Mouse (Mus musculus): ENCODE measurements at regions not wholly inside any gene's neighbourhood (a gene's known extent, or its start where the extent isn't known, plus 50 kb on each side); places are given as distances from the start of the nearest gene placed in this dataset.

- H3K4me1 ChIP-seq, result peaks cover 22% of the 10 kb centered on the region
- H3K4me3 ChIP-seq, result no peak overlapping the region
- H3K9ac ChIP-seq, result no peak overlapping the region
- no peaks in the 10 kb centered on the region for H3K9me3 ChIP-seq
- WGBS, result 12% methylated on average over 7 of the region's 8 CpGs
- H3K27ac ChIP-seq, result no peak overlapping the region
- peaks cover 46% of the 10 kb centered on the region for H3K27me3 ChIP-seq
- no peaks in the 10 kb centered on the region for H3K36me3 ChIP-seq
- H3K4me2 ChIP-seq, result peak overlapping the region; percentile 60
- ATAC-seq (ENCODE audit: insufficient number of reproducible peaks, insufficient read depth, low FRiP score, low TSS enrichment, low read depth), result no peak
Measured at GRCm38 (mm10) chr19:14891689-14892389, 294.0 kb upstream of the Tle4 start.

DNA sequence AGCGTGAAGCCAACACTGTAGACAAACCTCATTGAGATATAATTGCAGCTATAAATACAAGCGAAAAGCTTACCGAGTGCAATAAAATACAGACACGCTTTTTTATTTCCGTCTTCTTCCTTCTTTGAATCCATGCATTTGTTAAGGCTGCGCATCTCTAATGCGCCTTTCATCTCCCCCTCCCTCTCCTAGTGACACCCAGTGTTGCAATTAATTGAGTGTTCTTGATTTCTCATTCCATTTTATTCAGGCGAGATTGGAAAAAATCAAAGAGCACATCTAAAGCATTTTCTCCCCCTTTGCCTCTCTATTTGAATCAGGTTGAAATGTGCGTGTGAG lies 293.2 kb upstream of the Tle4 start:
- WGBS, result 1% methylated on average over 9 of the region's 9 CpGs
- peak overlapping the region; percentile 60 for H3K4me2 ChIP-seq
- no peaks in the 10 kb centered on the region for H3K36me3 ChIP-seq
- no peaks in the 10 kb centered on the region for H3K9me3 ChIP-seq
- H3K9ac ChIP-seq, result no peak overlapping the region
- peaks cover 25% of the 10 kb centered on the region for H3K4me1 ChIP-seq
- peaks cover 46% of the 10 kb centered on the region for H3K27me3 ChIP-seq
- no peak overlapping the region for H3K27ac ChIP-seq
- peak overlapping the region; percentile 32 for H3K4me3 ChIP-seq
- no peak for ATAC-seq (ENCODE audit: insufficient number of reproducible peaks, insufficient read depth, low FRiP score, low TSS enrichment, low read depth)

- Histone ChIP-seq H3K9me3 (no peaks in the 10 kb centered on the region), H3K4me2 (peak overlapping the region; percentile 60), H3K27ac (0 out of 2 replicates have a peak overlapping the region, but pooled peaks have one; percentile 39), H3K4me1 (peaks cover 25% of the 10 kb centered on the region), H3K4me3 (peak overlapping the region; percentile 32), H3K27me3 (peaks cover 46% of the 10 kb centered on the region), H3K9ac (no peak overlapping the region), H3K36me3 (no peaks in the 10 kb centered on the region)
- WGBS, result 2% methylated on average over 21 of the region's 21 CpGs
- 0 out of 2 replicates have a peak, but pooled peaks have one; percentile 43 for ATAC-seq (ENCODE audit: insufficient number of reproducible peaks, insufficient read depth, low FRiP score, low TSS enrichment, low read depth)
Measured at GRCm38 (mm10) chr19:14890241-14891089, 292.6 kb upstream of the Tle4 start.

DNA sequence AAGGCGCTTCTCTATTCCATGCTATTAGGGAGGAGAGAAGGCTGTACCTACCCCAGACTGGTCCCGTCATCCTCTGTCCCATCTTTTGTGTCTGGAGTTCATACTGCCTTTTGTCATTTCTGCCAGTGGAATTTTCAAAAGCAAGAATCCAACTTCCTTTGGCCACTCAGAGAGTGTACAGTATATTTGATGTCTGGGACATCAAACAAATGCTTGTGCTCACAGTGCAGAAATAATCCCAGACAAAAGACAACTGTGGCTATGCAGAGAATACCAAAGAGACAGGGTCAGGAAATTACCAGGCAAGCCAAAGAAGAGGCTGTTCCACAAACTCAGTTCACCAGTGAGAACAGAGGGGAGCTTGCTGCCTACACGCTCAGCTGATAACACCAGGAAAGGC lies 291.9 kb upstream of the Tle4 start:
- peak overlapping the region; percentile 60; the same call in 1 of the 2 replicates for H3K4me2 ChIP-seq
- H3K9me3 ChIP-seq, result no peaks in the 10 kb centered on the region
- 48% methylated on average over 3 of the region's 3 CpGs for WGBS
- no peak overlapping the region for H3K27ac ChIP-seq
- H3K4me3 ChIP-seq, result no peak overlapping the region
- H3K4me1 ChIP-seq, result peaks cover 25% of the 10 kb centered on the region
- no peaks in the 10 kb centered on the region for H3K36me3 ChIP-seq
- no peak for ATAC-seq (ENCODE audit: insufficient number of reproducible peaks, insufficient read depth, low FRiP score, low TSS enrichment, low read depth)
- H3K27me3 ChIP-seq, result peaks cover 50% of the 10 kb centered on the region
- no peak overlapping the region for H3K9ac ChIP-seq

DNA sequence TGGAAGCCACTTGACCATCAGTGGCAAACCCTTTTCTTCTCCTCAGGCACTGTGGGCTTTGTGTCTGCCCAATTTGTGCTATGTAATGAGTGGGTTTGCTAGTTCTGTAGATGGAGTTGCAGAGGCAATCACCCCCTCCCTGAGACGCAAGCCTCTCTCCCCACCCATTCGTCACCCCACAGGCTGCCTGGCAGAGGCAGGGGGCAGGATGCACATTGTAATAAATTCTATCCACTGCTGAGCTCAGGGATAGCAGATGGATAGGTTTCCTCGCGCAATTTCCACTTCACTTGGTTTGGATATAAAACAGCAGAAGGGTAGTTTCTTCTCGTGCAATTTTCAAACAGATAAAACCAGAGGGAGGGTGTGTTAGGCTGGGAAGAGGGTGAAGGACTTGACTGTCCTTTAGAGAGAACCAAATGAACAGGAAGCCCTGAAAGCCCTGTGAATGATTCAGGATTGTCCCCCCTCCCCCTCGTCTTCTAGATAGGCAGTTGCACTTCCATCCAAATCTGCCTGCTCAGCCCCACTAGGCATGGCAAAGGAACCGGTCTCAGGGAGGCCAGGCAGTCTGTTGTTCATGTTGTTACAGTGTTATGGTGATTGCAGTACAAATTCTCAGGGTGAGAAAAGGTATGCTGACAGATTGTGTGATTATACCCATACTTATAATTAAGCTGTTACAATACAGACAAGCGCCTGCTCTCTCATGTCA lies 286.0 kb upstream of the Tle4 start:
- no peak for ATAC-seq (ENCODE audit: insufficient number of reproducible peaks, insufficient read depth, low FRiP score, low TSS enrichment, low read depth)
- WGBS, result 45% methylated on average over 8 of the region's 8 CpGs
- no peak overlapping the region for H3K9ac ChIP-seq
- 0 out of 2 replicates have a peak, but pooled peaks cover 8% of the 10 kb centered on the region for H3K4me1 ChIP-seq
- no peak overlapping the region for H3K4me3 ChIP-seq
- H3K9me3 ChIP-seq, result no peaks in the 10 kb centered on the region
- no peak overlapping the region for H3K4me2 ChIP-seq
- H3K27ac ChIP-seq, result no peak overlapping the region
- no peaks in the 10 kb centered on the region for H3K36me3 ChIP-seq
- peaks cover 40% of the 10 kb centered on the region for H3K27me3 ChIP-seq

GRCm38 (mm10) chr19:14880818-14881217 lies 283.0 kb upstream of the Tle4 start:
- no peak for ATAC-seq (ENCODE audit: insufficient number of reproducible peaks, insufficient read depth, low FRiP score, low TSS enrichment, low read depth)
- peaks cover 23% of the 10 kb centered on the region for H3K27me3 ChIP-seq
- no peaks in the 10 kb centered on the region for H3K36me3 ChIP-seq
- no peaks in the 10 kb centered on the region for H3K9me3 ChIP-seq
- H3K4me3 ChIP-seq, result no peak overlapping the region
- 63% methylated on average over 4 of the region's 4 CpGs for WGBS
- no peak overlapping the region for H3K27ac ChIP-seq
- no peak overlapping the region for H3K9ac ChIP-seq
- 0 out of 2 replicates have a peak, but pooled peaks cover 5% of the 10 kb centered on the region for H3K4me1 ChIP-seq
- H3K4me2 ChIP-seq, result no peak overlapping the region

GRCm38 (mm10) chr19:14873986-14874385 lies 276.1 kb upstream of the Tle4 start:
- Histone ChIP-seq H3K27ac (no peak overlapping the region), H3K9me3 (no peaks in the 10 kb centered on the region), H3K4me3 (no peak overlapping the region), H3K4me2 (no peak overlapping the region), H3K9ac (no peak overlapping the region), H3K36me3 (no peaks in the 10 kb centered on the region), H3K4me1 (peaks cover 9% of the 10 kb centered on the region), H3K27me3 (peaks cover 3% of the 10 kb centered on the region; the same call in 1 of the 2 replicates)
- no peak for ATAC-seq (ENCODE audit: insufficient number of reproducible peaks, insufficient read depth, low FRiP score, low TSS enrichment, low read depth)
- WGBS, result 94% methylated on average over 1 of the region's 1 CpGs

DNA sequence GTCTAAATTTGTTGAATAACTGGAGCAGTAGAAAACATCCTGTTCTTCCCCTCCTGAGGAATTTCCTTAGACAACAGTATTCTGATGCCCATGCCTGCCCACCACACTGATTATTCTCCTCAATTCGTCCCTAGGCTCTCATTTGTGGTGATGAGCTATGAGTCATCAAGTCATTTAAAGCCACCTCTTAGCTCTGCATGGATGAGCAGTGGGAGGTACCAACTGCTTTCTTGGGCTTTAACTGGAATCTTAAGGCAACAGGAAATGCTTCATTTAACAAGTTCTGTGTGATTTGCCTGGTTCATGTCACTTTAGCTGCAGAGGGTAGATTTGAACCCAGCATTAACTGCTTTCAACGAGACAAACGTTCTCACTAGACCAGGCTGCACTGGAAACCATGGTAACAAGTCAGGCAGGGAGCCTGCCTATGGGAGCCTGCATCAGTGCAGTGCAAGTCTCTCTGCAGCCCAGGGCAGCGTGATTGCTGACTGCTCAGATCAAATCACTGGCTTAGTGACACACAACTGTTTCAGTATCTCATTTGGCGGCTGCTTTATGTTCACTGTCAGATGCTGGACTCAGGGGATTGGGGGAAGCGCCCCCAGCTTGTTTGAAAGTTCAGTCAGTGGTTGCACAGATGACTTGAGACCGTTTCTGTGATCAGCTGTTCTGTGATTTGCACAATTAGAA lies 273.5 kb upstream of the Tle4 start:
- ATAC-seq (ENCODE audit: insufficient number of reproducible peaks, insufficient read depth, low FRiP score, low TSS enrichment, low read depth), result no peak
- Histone ChIP-seq H3K27me3 (peaks cover 4% of the 10 kb centered on the region; the same call in 1 of the 2 replicates), H3K4me3 (no peak overlapping the region), H3K9me3 (no peaks in the 10 kb centered on the region), H3K27ac (no peak overlapping the region), H3K36me3 (no peaks in the 10 kb centered on the region), H3K4me1 (peaks cover 9% of the 10 kb centered on the region), H3K4me2 (no peak overlapping the region), H3K9ac (no peak overlapping the region)
- WGBS, result 7% methylated on average over 7 of the region's 7 CpGs

DNA sequence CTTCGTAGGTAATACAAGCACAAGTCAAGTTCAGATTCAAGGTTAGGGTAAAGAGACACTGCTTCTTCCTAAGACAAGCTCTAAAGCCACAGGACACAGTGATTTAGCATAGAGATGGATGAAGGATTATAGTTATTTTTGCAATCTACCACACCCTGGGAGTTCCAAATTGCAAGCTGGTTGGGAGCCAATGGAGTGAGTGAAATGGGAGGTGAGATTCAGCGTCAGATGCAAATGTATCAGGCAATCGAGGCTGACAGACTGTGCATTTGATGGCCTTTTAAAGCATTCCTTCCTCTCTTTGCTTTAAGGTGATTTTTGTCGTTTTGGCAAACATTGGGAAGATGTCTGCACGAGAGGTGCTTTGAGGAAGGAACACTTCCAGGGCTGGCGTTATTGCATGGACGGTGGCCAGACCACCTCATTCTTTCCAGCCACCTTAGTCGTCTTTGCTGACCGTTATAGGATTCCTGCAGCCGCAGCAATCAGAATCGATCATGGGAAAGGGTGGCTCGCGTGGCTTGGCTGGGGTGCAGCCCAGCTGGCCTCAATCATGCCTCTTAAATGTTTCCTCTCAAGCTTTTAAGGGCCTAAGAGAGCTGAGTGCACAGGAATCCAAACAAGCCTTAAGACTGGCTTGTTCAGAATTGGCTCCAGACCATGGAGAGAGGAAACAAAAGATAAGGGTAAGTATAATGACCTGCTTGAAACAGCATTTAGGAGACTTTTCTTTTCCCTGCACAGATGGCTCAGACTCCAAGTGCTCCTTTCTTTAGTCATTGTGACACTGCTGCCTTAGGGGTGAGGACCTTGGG lies 265.0 kb upstream of the Tle4 start:
- H3K9me3 ChIP-seq, result peaks cover 6% of the 10 kb centered on the region
- no peaks in the 10 kb centered on the region for H3K36me3 ChIP-seq
- H3K27ac ChIP-seq, result peak overlapping the region; percentile 17; the same call in 1 of the 2 replicates
- no peak overlapping the region for H3K4me3 ChIP-seq
- H3K4me1 ChIP-seq, result peaks cover 12% of the 10 kb centered on the region
- H3K4me2 ChIP-seq, result peak overlapping the region; percentile 32
- H3K27me3 ChIP-seq, result peaks cover 6% of the 10 kb centered on the region; the same call in 1 of the 2 replicates
- no peak overlapping the region for H3K9ac ChIP-seq
- ATAC-seq (ENCODE audit: insufficient number of reproducible peaks, insufficient read depth, low FRiP score, low TSS enrichment, low read depth), result 0 out of 2 replicates have a peak, but pooled peaks have one; percentile 37
- WGBS, result 21% methylated on average over 13 of the region's 13 CpGs

GRCm38 (mm10) chr19:14855036-14855435 lies 257.2 kb upstream of the Tle4 start:
- Histone ChIP-seq H3K27me3 (no peaks in the 10 kb centered on the region), H3K9ac (no peak overlapping the region), H3K36me3 (no peaks in the 10 kb centered on the region), H3K4me3 (no peak overlapping the region), H3K9me3 (peaks cover 5% of the 10 kb centered on the region), H3K4me2 (no peak overlapping the region), H3K27ac (no peak overlapping the region), H3K4me1 (no peaks in the 10 kb centered on the region)
- WGBS, result 39% methylated on average over 2 of the region's 2 CpGs
- no peak for ATAC-seq (ENCODE audit: insufficient number of reproducible peaks, insufficient read depth, low FRiP score, low TSS enrichment, low read depth)
